Mouse (Mus musculus): ENCODE data around the gene Glt1d1. TPM values are rescaled to one million over a fixed set of nuclear protein-coding genes. Genes with fewer than 3 reads are reported as not detected.

Gene Glt1d1
- total RNA-seq, 1 experiment: 12.3 TPM

GRCm38 (mm10) chr5:127756011-127756410 lies 123.9 kb downstream of the Glt1d1 start:
- no peak for DNase-seq (ENCODE audit: low read depth, low spot score)
- Histone ChIP-seq H3K4me3 (ENCODE audit: insufficient read depth in 1 of 2, low read depth in 1 of 2, low read length in 2 of 2, poor library complexity in 1 of 2, severe bottlenecking in 1 of 2) (no peak overlapping the region), H3K9me3 (ENCODE audit: control insufficient read depth, insufficient read depth, low read depth, low read length) (no peaks in the 10 kb centered on the region), H3K36me3 (ENCODE audit: control insufficient read depth, insufficient read depth, low read length, poor library complexity, severe bottlenecking) (no peaks in the 10 kb centered on the region), H3K27ac (ENCODE audit: insufficient read depth, low read depth, low read length, poor library complexity, severe bottlenecking) (no peak overlapping the region), H3K9ac (ENCODE audit: insufficient read depth, low read depth, low read length, poor library complexity, severe bottlenecking) (no peak overlapping the region), H3K4me1 (ENCODE audit: control insufficient read depth in 2 of 2, insufficient read depth in 2 of 2, low read length in 2 of 2, poor library complexity in 1 of 2) (no peaks in the 10 kb centered on the region)
- in situ Hi-C loops (cut with MboI; ENCODE audit: low sequenced_read_pairs in 2 of 2, unreplicated experiment in 2 of 2): no loop called here
- no peak for TF ChIP-seq MAFK (IDR thresholded peaks at IDR 0.05; ENCODE audit: insufficient read depth, low read depth, low read length)
- no peak for TF ChIP-seq CHD2 (IDR thresholded peaks at IDR 0.05; ENCODE audit: low read depth, low read length)
- TF ChIP-seq HCFC1 (IDR thresholded peaks at IDR 0.05; ENCODE audit: borderline replicate concordance, insufficient read depth, low read length): no peak
- TF ChIP-seq ZNF384 (IDR thresholded peaks at IDR 0.05; ENCODE audit: low read depth, low read length): no peak
- no peak for TF ChIP-seq ZC3H11A (IDR thresholded peaks at IDR 0.05; ENCODE audit: borderline replicate concordance, low read depth, low read length)

- no peak overlapping the region for H3K27ac ChIP-seq (ENCODE audit: insufficient read depth, low read depth, low read length, poor library complexity, severe bottlenecking)
- no peak overlapping the region for H3K9ac ChIP-seq (ENCODE audit: insufficient read depth, low read depth, low read length, poor library complexity, severe bottlenecking)
- no peaks in the 10 kb centered on the region for H3K9me3 ChIP-seq (ENCODE audit: control insufficient read depth, insufficient read depth, low read depth, low read length)
- in situ Hi-C loops (cut with MboI; ENCODE audit: low sequenced_read_pairs in 2 of 2, unreplicated experiment in 2 of 2): no loop called here
- no peak overlapping the region for H3K4me3 ChIP-seq (ENCODE audit: insufficient read depth in 1 of 2, low read depth in 1 of 2, low read length in 2 of 2, poor library complexity in 1 of 2, severe bottlenecking in 1 of 2)
- H3K4me1 ChIP-seq (ENCODE audit: control insufficient read depth in 2 of 2, insufficient read depth in 2 of 2, low read length in 2 of 2, poor library complexity in 1 of 2): no peaks in the 10 kb centered on the region
- DNase-seq (ENCODE audit: low read depth, low spot score): peak; percentile 17
- TF ChIP-seq ZNF384 (IDR thresholded peaks at IDR 0.05; ENCODE audit: low read depth, low read length) (no peak), ZC3H11A (IDR thresholded peaks at IDR 0.05; ENCODE audit: borderline replicate concordance, low read depth, low read length) (0 out of 2 replicates have a peak, but pooled peaks have one; percentile 33)
- H3K36me3 ChIP-seq (ENCODE audit: control insufficient read depth, insufficient read depth, low read length, poor library complexity, severe bottlenecking): no peaks in the 10 kb centered on the region
Observed at GRCm38 (mm10) chr5:127756671-127757423, 124.8 kb downstream of the Glt1d1 start.

DNA sequence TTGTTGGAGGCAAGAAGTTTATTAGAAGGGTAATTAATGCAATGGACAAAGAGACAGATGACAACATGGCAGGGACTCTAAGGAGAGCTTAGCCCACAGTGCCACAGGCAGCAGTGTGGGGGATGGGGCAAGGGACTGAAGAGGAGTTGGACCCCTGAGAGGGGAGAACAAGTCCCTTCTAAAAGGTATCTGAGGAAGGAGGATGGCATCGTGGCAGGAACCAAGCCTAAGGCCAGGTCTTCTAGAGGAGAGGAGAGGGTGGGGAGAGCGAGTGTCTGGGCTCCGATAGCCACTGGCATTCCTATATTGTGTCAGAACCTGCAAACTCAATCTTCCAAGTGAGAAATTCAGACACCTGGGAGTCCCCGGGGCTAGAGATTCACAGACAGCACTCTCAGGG lies 126.5 kb downstream of the Glt1d1 start:
- H3K4me3 ChIP-seq (ENCODE audit: insufficient read depth in 1 of 2, low read depth in 1 of 2, low read length in 2 of 2, poor library complexity in 1 of 2, severe bottlenecking in 1 of 2): no peak overlapping the region
- H3K27ac ChIP-seq (ENCODE audit: insufficient read depth, low read depth, low read length, poor library complexity, severe bottlenecking): no peak overlapping the region
- no peaks in the 10 kb centered on the region for H3K36me3 ChIP-seq (ENCODE audit: control insufficient read depth, insufficient read depth, low read length, poor library complexity, severe bottlenecking)
- no peak overlapping the region for H3K9ac ChIP-seq (ENCODE audit: insufficient read depth, low read depth, low read length, poor library complexity, severe bottlenecking)
- H3K4me1 ChIP-seq (ENCODE audit: control insufficient read depth in 2 of 2, insufficient read depth in 2 of 2, low read length in 2 of 2, poor library complexity in 1 of 2): no peaks in the 10 kb centered on the region
- TF ChIP-seq HCFC1 (IDR thresholded peaks at IDR 0.05; ENCODE audit: borderline replicate concordance, insufficient read depth, low read length) (no peak), ZNF384 (IDR thresholded peaks at IDR 0.05; ENCODE audit: low read depth, low read length) (no peak), MAFK (IDR thresholded peaks at IDR 0.05; ENCODE audit: insufficient read depth, low read depth, low read length) (no peak), CHD2 (IDR thresholded peaks at IDR 0.05; ENCODE audit: low read depth, low read length) (no peak)
- no peaks in the 10 kb centered on the region for H3K9me3 ChIP-seq (ENCODE audit: control insufficient read depth, insufficient read depth, low read depth, low read length)
- in situ Hi-C loops (cut with MboI; ENCODE audit: low sequenced_read_pairs in 2 of 2, unreplicated experiment in 2 of 2): no loop called here
- DNase-seq (ENCODE audit: low read depth, low spot score): no peak

Other genes starting within 250 kb of the Glt1d1 start
- gene Slc15a4, start 635 bp downstream of the Glt1d1 start, total RNA-seq (2012; rRNA removed): 50.6 and 86.6 TPM in 2 replicates